Mouse (Mus musculus): ENCODE measurements around the gene Vps51.

Vps51 gene

DNA sequence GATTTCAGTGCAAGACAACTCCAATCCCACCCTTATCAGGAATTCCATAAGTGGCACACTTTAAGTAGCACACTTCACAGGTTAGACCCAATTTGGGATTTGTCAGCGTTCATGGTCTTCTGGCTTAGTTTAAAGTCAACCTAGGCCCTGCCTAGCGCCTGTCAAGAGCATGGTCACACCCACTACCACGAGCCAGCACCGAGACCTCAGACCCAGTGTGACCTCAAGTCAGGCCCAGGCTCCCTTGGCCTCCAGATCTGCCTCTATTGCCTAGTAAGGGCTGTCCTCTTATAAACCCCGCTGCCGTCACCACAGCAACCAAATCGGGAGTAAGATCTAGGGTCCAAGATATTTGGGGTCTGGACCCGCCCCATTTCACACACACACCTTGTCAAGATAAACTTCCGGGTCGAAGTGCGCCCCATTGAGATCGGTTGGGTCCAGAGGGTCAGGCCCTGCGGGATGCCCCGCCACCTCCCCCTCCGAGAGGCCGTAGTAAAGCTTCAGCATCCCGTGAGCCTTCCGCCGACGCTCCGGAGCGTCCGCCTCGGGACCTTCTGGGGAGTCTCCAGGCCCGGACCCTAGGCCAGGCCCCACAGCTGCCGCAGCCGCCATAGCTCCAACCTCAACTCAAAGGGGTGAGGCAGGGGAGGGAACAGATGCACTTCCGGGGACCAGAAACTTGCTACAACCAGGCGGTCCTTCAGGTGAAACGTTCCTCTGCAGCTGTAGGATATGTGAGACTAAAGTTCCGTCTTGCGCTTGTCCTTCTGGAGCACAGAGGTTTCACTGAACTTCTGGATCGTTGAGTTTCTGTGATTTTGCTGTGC, at the start of gene Vps51:
Gene Vps51, minus strand, starts transcription at position 668 of the 830 bp plus-strand sequence.
- DNase-seq (ENCODE audit: low spot score in 2 of 2) = peak in 1 of 2 experiments; percentile 92

DNA sequence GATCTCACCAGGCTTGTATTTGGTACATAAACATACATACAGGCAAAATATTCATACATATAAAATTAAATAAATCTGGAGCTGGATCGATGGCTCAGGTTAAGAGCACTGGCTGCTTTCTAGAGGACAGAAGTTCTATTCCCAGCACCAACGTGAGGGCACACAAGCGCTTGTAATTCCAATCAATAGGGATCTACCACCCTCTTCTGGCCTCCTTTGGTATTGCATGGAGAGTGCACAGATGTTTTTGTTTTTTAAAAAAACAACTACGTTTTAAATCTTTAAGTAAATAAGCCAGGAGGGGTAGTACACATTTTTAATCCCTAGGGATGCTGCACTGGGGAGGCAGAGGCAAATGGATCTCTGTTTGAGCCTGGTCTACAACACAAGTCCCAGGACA, 49.3 kb upstream of the Vps51 start:
- DNase-seq (ENCODE audit: low spot score in 2 of 2) = peak in 1 of 2 experiments; percentile 53

DNA sequence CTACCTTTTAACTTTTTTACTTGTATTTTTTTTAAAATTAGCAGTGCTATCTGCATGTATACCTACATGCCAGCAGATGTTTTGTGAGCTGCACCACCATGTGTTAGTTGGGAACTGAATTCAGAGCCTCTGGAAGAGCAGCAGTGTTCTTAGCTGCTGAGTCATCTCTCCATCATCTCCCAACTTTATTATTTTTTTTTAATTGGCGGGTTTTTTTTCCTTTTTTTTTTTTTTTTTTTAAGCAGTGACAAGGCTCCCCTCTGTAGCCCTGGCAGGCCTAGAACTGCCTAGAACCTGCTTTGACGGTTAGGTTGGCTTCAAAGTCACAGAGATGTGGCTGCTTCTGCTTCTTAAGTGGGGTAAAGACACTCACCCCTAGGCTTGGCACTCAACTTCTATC, 47.9 kb upstream of the Vps51 start:
- DNase-seq (ENCODE audit: low spot score in 2 of 2) = no peak

DNA sequence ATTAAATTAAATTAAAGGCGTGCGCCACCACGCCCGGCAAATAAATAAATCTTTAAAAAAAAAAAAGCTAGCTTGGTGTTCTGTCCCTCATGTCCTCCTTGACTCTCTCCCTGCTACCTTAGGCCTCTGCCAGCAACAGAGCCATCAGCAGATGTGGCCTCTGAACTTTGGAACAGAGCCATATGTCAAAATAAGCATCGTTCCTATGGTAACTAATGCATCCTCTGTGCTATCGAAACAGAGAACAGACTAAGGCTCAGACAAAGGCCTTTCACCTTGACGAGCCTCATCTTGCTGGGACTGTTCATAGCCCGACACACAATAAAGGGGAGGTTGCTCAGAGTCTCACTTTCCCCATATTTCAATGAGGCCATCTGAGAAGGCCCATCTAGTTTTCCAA, 46.3 kb upstream of the Vps51 start:
- no peak for DNase-seq (ENCODE audit: low spot score in 2 of 2)

DNA sequence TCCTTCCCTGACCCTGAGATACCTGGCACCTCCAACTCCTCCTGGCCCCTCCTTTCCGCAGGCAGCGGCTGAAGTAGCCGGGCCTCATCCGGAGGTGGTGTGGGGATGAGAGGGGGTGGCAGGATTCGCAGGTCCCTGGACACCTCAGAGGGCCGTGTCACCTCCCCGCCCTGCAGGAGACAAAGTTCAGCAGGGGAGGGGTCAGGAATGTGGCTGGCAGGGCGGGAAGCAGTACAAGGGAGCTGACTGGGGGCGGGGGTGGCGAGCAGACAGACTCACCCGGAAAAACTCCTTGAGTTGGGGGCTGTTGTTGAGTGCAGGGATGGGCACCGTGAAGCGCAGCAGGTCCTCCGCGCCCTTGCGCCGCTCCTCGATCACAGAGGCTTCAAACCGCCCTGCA, 44.7 kb upstream of the Vps51 start:
- no peak for DNase-seq (ENCODE audit: low spot score in 2 of 2)

DNA sequence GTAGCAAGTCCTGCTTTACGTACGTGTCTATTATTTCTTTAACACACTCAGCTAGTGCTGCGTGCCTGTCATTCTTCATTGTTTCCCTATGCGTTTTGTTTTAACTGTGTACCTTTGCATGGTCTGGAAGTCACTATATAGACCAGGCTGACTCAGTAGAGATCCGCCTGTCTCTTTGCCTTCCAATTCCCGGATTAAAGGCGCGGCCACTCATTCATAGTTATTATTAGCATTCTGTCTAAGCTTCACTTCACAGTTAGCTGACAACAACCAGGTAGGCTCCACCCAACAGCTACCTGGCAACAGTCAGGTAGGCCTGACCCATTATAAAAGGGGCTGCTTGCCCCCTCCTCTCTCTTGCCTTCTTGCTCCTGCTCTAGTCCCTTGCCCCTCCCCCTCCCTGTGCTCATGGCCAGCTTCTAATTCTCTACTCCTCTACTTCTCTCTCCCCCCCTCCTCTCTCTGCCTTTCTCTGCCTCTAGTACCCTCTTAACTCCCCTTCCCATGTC, 41.7 kb upstream of the Vps51 start:
- DNase-seq (ENCODE audit: low spot score in 2 of 2) = no peak

DNA sequence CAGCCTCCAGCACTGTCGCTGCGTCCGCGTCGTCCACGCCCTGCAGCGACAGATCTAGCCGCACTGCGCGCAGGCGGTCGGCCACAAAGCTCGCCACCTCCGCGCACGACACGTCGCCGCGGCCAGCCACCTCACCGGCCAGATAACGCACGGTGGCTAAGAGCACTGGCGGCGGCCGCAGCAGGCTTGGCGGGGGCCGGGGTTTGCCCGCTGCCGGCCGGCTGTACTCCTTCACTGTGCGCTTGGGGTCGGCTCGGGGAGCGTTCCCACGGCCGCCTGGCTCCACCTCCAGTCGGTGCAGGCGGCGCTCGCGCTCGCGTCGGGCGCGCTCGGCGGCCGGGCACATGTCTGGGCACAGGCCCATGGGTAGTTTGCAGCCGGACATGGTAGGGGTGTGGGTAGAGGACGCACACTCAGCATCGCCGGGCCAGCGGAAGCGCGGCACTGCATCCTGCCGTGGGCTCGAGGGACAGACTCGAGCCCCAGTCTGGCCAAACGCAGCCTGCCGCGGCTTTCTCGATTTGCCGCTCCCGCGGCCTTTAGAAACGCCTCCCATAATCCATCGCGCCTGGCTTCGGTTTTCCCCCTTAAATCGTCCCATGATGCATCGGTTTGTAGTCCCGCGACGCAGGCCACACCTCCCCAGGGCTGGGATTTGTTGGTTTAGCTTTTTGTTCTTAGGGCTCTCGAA, 41.1 kb upstream of the Vps51 start, which contains the start of gene Sac3d1:
Gene Sac3d1, minus strand, starts transcription at position 665 of the 691 bp plus-strand sequence.
- DNase-seq (ENCODE audit: low spot score in 2 of 2) = peak; percentile 70 to 92

DNA sequence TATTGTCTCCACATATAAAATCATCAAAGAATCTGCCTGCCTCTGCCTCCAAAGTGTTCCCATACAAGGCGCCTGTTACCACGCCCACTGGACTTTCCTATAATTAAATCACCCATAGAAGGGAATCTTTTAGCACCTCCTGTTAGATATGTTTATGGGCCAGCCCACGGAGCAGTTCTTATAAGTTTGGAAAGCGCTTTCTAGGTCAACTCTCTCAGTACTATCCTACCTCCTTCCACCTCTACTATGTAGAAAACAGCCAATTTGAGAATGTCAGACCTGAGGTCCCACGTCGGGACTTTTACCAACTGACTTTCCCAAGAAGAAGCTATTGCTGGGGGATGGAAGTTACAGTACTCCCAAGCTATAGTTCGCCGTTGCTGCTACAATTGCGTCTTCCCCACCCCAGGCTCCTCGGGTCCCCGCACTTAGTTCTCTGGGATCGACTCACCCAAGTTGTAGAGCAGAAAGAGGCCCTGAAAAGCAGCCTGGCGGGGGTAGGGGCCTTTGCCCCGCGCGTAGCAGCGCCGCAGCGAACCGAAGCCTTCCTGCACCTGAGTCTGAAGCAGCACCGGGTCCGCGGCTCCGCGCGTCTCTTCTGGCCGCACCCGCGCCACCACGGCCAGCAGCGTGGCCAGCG, 40.4 kb upstream of the Vps51 start:
- DNase-seq (ENCODE audit: low spot score in 2 of 2) = no peak

DNA sequence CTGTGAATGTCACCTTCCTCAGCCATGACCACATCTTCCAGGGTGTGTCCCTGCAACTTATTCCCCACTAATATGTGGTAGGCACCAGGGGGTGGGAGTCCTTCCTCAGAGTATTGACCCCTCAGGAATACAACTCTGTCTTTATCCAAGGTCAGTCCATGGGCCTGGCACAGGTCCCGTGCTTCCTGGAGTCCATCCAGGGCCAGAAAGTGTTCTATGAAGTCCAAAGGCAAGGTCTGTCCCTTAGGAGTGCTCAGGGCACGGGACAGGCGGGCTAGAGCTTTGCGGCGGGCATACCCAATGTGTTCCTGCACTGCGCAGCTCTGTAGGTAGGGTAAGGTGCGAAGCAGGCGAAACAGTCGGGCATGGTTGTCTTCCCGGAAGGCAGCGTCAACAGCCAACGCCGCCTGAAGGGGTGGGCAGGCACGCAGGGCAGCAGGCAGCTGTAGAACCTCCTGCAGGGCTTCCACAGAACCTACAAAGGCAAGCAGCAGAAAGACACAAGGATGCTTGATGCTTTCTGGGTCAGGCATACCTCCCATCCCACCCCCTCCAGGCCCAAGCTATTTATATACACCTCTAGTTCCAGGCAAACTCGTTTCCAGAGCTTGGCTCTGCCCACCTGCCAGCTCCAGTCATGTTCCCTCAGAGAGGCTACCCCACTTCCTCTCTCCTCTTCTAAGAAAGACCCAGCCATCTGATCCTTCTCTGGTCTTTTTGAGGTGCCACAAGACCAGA, 39.3 kb upstream of the Vps51 start:
- DNase-seq (ENCODE audit: low spot score in 2 of 2) = no peak

DNA sequence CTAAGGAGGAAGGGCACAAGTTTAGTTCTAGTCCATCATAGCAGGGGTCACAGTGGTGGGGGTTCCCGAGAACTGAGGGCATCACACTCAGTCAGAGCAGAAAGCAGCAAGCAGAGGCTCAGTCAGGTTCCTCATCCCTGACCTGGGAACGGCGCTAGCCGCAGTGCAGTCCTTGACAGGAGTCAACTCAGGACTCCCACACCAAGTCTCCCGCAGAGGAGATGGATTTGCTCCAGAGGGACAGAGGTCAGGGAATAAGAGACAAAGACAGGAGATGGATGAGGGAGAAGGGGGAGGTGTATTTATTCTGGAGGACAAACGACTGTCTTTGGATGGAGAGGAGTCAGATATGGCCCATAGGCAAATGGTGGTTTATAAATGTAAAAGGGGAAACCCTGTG, 36.1 kb upstream of the Vps51 start:
- DNase-seq (ENCODE audit: low spot score in 2 of 2) = no peak

DNA sequence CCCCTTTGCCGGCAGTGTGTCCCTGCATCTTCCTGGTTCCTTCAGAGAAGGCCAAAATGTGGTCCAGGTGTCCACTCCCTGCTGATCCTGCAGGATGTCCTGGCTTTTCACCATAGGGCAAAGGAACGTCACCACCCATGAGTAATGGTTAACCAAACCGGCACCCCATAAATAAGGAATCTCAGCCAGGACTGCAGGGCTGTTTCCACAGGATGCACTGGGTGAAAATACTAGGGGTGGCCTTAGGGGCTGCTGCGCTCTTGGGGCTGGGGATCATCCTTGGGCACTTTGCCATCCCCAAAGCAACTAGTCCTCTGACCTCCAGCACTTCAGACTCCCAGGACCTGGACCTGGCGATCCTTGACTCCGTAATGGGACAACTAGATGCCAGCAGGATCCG, 28.6 kb upstream of the Vps51 start, which contains the start of gene Naaladl1:
Gene Naaladl1, plus strand, starts transcription at position 197 of the 400 bp plus-strand sequence.
- DNase-seq (ENCODE audit: low spot score in 2 of 2) = no peak

DNA sequence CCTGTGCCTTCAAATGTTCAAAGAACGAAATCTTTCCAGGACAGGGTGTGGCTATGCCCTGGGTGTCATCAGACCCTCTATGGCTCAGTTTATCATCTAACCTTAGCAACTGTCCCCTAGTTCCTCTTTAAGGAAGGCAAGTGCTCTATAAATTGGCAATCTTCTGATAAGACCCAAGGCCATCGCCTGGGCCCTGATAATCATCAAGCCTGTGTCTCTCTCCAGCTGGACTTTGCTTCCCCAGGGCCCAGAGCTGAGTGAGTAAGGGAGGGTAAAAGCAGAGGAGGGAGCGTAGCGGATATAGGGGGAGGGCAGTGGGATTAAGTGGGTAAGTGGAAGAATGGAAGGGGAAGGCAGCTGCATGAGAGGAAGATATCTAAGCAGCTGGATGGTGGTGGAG, 27.4 kb upstream of the Vps51 start:
- no peak for DNase-seq (ENCODE audit: low spot score in 2 of 2)

DNA sequence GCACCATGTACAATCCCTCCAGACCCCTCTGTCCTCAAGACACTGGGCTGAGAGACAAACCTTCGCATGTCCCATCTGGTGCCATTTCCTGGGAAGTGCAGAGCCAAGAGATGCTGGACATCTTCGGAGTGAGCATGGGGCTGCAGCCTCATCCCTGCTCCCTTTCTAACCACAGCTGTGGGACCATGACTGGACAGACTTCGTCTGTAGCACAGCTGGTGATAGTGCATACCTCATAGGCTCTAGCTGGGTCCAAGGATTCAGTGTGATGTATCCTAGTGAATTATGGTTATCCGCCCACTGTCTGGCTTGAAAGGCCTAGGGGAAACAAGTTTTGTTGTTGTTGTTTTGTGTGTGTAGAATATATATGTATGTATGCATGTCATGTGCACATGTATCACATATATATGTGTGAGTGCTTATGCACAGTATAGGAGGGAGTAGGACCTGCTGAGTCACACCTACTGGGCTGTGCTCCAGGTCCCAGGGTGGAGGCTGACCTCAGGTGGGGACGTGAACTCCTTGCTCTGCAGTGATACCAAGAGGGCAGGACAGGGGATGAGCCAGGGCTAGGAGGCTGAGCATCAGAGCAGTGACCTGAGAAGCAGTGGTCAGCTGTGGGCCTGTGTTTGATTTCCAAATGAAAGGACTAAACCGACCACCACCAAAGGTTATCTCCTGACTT, 25.3 kb upstream of the Vps51 start:
- no peak for DNase-seq (ENCODE audit: low spot score in 2 of 2)

DNA sequence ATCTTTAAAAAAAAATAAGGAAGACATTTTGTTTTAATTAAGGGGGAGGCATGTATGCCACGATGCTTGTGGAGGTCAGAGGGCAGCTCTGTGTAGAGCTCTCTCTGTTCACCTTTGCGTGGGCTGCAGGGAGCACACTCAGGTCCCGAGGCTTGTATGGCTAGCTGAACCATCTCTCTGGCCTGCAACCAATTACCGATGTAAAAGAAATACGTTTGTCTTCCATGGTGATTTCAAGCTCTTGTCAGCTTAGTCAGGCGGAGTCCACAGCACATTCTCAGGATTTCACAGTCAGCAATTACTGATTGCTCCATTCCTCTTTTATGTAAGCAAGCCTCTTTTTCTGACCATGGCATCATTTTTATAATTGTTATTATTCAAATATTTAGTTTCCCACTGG, 24.2 kb upstream of the Vps51 start:
- no peak for DNase-seq (ENCODE audit: low spot score in 2 of 2)

DNA sequence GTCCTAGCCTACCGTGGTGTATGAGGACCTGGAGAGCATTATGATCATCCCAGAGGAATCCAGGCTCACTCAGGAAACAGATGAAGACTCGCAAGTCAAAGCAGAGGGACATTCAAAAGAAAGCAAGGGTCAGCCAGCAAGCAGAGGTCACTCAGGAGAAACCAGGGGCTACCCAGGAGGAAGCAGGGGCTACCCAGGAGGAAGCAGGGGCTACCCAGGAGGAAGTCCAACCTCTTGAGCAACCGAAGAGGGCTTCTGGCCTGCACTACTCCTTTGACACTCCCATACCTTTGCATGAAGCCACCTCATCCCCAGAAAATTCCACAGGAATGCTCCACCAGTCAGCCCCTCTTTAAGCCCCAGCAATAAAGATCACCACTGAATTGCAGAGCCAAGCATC, 20.8 kb upstream of the Vps51 start:
- DNase-seq (ENCODE audit: low spot score in 2 of 2) = no peak

DNA sequence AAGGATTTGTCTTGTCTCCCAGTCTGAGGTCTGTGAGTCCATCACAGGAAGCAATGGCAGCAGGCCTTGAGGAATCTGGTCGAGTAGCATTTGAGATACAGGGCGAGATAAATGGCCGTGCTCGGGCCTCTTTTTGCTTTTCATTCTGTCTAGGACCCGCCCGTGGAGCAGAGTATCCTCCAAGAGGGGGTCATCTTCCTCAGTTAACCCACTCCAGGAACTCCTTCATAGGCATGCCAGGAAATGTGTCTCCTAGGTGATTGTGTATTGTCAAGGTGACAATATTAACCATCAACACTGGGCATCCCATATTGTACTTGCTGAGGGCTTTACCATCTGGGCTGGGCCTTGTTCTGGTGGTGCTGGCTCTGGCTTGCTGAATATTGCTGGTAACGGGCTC, 17.1 kb upstream of the Vps51 start, which contains the start of gene AC131692.1:
Gene AC131692.1, plus strand, starts transcription at position 301 of the 400 bp plus-strand sequence.
- no peak for DNase-seq (ENCODE audit: low spot score in 2 of 2)

DNA sequence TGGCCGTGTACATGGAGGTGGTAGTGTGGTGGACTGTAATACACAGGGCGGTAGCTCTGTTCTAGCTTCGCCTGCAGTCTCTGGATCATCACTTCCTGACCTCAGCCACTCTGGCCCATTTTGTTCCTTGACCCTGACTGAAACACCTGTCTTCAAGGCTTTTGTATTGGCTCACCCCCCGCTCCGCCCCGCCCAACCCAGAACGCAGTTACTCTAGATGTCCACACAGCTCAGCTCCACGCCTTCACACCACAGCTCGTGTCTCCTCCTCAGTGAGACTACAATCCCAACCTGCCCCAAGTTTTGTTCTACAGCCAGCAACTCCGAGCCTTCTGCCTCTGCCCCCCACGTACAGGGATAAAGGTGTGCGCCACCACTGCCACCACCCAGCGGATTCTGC, 11.8 kb upstream of the Vps51 start:
- no peak for DNase-seq (ENCODE audit: low spot score in 2 of 2)

DNA sequence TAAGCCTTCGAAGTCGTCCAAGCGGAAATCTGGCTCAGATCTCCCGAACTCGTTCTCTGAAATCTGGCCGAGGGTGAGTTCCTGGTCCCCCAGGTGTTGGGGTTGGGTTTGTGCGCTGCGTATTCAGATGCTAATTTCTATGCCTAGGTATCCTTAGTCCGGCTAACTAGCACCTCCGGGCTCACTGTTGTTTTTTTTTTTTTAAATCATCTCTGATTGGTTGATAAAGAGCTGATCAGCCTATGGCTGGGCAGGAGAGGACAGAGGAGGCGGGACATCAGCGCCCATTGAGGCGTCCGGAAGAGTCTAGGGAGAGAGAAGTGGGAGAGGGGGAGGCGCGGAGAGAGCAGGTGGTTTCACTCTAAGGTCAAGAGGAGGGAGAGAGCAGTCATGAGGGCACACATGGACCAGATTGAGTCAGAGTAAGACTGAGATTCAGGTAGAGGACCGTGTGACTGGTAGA, 8.4 kb upstream of the Vps51 start:
- no peak for DNase-seq (ENCODE audit: low spot score in 2 of 2)

DNA sequence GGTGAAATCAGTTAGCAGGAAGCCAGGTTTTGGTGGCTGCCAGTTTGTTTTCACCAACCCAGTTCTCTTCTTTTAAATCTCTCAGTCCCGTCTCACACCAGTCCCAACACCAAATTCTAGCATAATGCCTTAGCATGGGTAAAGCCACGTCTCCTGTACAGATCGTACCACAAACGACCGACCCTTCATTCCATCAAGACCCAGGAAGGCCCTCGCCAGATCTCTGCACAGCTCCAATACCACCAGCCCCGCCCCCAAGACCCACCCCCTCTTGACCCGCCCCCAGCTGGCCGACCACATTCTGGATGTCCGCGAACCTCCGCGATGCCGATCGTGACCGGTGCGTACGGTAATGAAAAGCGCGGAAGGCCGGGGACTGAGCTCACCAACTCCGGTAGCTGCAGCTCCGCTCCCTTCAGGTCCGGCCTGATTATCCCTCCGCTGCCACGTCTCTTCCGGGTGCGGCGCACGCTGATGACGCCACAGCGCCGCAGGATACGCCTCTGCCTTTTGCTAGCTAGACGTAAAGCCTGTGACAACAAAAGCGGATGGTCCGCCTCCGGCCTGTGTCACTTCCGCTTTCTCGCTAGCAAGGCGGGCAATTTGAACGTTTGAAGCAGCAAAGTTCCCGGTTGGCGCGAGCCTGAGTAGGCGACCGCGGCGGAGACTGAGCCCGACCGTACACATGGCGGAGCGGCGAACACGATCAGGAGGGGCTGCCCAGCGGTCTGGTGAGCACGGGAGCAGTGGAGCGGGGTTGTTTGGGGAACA, 7.6 kb upstream of the Vps51 start, which contains the start of the genes Zfpl1 and Cdca5:
Gene Zfpl1, minus strand, starts transcription at position 479 of the 771 bp plus-strand sequence.
Gene Cdca5, plus strand, starts transcription at position 506 of the 771 bp plus-strand sequence.
- DNase-seq (ENCODE audit: low spot score in 2 of 2) = peak; percentile 94 to 97

DNA sequence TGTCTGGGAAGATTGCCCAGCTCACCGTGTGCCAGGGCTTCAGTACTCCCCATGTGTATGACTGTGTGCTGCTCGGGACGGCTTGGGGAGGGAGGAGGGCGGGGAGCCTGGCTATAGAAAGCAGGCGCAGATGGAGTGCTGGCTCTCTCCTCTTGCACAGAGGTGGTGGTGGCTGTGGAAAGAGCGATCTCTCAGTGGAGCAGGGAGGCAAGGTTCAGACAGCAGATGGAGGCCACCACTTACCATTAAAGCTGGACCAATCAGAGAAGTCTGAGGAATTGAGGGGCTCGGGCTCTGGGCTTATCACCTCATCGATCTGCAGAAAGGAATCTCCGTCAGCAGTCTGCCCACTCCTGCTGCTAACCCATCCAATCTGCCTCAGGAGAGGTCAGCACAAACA, 5.1 kb upstream of the Vps51 start, which contains the start of gene Gm28374:
Gene Gm28374, minus strand, starts transcription at position 101 of the 400 bp plus-strand sequence.
- DNase-seq (ENCODE audit: low spot score in 2 of 2) = no peak
